Mouse (Mus musculus) midbrain, embryonic 14.5 days (tissue): ENCODE measurements around the gene Myh14. TPM values are rescaled to one million over a fixed set of nuclear protein-coding genes. Genes with fewer than 3 reads are reported as not detected.

ENCODE experiments used
- ATAC-seq: fragments of 200-750 bp; cut with Nextera tagmentation; 2 replicates; pipeline ENCODE4 v1.8.0; 2017; ENCODE audit warnings: moderate number of reproducible peaks, moderate library complexity; ENCODE audit not compliant: low FRiP score, low TSS enrichment
- DNase-seq: peaks from one replicate; pipeline ENCODE4 v3.0.0-alpha.2; 2015
- H3K27ac ChIP-seq: fragments of 300-500 bp; sonication (generic); replicated peaks from 2 replicates; pipeline ENCODE4 v1.5.1; 2014; ENCODE audit warnings: mild to moderate bottlenecking, low read depth, low read length, moderate library complexity
- H3K27me3 ChIP-seq: fragments of 300-500 bp; sonication (generic); 2 replicates; pipeline ENCODE4 v1.6.1; 2014; ENCODE audit warnings: low read length, control low read depth, mixed read lengths; ENCODE audit not compliant: control insufficient read depth, insufficient read depth
- H3K36me3 ChIP-seq: fragments of 300-500 bp; sonication (generic); 2 replicates; pipeline ENCODE4 v1.6.1; 2014; ENCODE audit warnings: low read length, control low read depth; ENCODE audit not compliant: control insufficient read depth, insufficient read depth
- H3K4me1 ChIP-seq: fragments of 300-500 bp; sonication (generic); 2 replicates; pipeline ENCODE4 v1.6.1; 2014; ENCODE audit warnings: mild to moderate bottlenecking, antibody characterized with exemption, low read length, control low read depth; ENCODE audit not compliant: control insufficient read depth, insufficient read depth
- H3K4me2 ChIP-seq: fragments of 300-500 bp; sonication (generic); 2 replicates; pipeline ENCODE4 v1.6.1; 2014; ENCODE audit warnings: mild to moderate bottlenecking, low read length, moderate library complexity
- H3K4me3 ChIP-seq: fragments of 300-500 bp; sonication (generic); replicated peaks from 2 replicates; pipeline ENCODE4 v1.5.1; 2014; ENCODE audit warnings: low read depth, low read length
- H3K9ac ChIP-seq: fragments of 300-500 bp; sonication (generic); replicated peaks from 2 replicates; pipeline ENCODE4 v1.6.1; 2014; ENCODE audit warnings: mild to moderate bottlenecking, low read length, moderate library complexity
- H3K9me3 ChIP-seq: fragments of 300-500 bp; sonication (generic); 2 replicates; pipeline ENCODE4 v1.6.1; 2016; ENCODE audit warnings: low read length, control low read depth, mixed read lengths; ENCODE audit not compliant: control insufficient read depth
- WGBS: fragments of 180-500 bp; shearing (Covaris S2); extraction: QIAGEN DNeasy Blood & Tissue Kit; methylation state at CpG from one replicate; pipeline ENCODE4 v1.1.7; 2014; 5-methylcytosine and 5-hydroxymethylcytosine counted together
- polyA plus RNA-seq: library from polyadenylated mRNA; unstranded; fragments of >200 nt; fragmentation: Nextera tagmentation; extraction: Ambion mirVana; gene quantifications from 2 replicates; pipeline ENCODE4 v1.2.1, GENCODE M21; 2014

Myh14 gene
- polyA plus RNA-seq, 1 experiment from 2014 or later, result 2.7 TPM

DNA sequence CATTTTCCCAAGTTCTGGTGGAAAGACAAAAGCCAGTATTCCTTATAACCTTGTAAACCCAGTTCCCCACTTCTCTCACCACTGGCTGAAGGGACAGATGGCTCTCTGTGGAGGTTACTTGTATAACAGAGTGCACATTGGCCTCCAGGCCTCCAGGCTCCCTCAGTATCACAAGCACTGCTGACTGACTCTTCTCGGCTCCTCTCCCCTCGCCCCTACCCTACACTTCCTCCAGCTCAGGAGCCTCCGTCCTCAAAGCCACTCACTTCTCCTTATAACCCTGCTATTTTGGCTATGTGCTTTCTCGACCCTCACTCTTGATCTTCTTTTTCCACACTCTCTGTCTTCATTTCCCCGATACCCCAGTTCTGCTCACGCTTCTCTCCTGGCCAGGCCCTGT is 105.2 kb downstream of the Myh14 start:
- Histone ChIP-seq H3K9me3 (no peaks in the 10 kb centered on the region), H3K4me2 (no peak overlapping the region), H3K36me3 (no peaks in the 10 kb centered on the region), H3K27ac (no peak overlapping the region), H3K4me3 (no peak overlapping the region), H3K27me3 (no peaks in the 10 kb centered on the region), H3K9ac (no peak overlapping the region), H3K4me1 (no peaks in the 10 kb centered on the region)
- no peak for DNase-seq
- 79% methylated on average over 6 of the region's 6 CpGs for WGBS
- ATAC-seq, result no peak

DNA sequence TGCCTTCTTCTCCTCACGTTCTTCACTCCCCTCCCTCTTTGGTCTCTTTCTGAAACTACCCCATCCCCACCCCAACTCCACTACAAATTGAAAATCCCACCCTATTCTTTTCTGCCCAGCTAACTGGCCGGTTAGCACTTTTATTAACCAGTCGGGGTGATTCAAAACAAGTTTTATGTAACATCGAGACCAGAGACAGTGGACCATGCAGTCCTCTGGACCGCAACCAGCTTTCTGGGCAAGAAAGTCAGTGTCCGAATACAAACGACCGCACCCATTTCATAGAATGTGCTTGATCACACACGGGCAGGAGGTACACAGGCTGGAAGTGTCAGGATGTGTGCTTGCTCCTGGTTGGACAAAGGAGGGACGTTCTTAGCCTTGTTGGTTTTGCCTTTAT is 106.2 kb downstream of the Myh14 start:
- Histone ChIP-seq H3K9ac (no peak overlapping the region), H3K4me1 (no peaks in the 10 kb centered on the region), H3K9me3 (no peaks in the 10 kb centered on the region), H3K4me2 (no peak overlapping the region), H3K27ac (no peak overlapping the region), H3K36me3 (no peaks in the 10 kb centered on the region), H3K4me3 (no peak overlapping the region), H3K27me3 (no peaks in the 10 kb centered on the region)
- WGBS, result 82% methylated on average over 10 of the region's 10 CpGs
- ATAC-seq, result no peak
- DNase-seq, result no peak

DNA sequence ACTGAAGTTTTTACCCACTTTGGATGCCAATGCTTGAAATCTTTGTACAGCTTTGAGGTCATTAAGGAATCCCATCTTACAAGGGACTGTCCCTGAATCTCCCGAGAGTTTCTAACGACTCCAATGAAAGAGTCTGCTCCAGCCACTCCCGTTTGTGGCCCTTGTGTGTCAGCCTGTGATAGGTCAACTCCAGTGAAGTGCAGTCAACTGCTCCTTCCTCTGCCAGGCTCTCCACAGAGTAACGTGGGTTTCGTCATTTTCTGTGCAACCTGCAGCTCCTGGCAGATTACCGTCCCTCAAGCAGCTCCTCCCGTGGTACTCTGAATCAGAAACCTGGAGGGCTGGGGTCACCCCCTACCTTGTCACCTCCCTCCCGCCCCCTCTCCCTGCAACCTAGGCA is 107.4 kb downstream of the Myh14 start:
- no peaks in the 10 kb centered on the region for H3K36me3 ChIP-seq

DNA sequence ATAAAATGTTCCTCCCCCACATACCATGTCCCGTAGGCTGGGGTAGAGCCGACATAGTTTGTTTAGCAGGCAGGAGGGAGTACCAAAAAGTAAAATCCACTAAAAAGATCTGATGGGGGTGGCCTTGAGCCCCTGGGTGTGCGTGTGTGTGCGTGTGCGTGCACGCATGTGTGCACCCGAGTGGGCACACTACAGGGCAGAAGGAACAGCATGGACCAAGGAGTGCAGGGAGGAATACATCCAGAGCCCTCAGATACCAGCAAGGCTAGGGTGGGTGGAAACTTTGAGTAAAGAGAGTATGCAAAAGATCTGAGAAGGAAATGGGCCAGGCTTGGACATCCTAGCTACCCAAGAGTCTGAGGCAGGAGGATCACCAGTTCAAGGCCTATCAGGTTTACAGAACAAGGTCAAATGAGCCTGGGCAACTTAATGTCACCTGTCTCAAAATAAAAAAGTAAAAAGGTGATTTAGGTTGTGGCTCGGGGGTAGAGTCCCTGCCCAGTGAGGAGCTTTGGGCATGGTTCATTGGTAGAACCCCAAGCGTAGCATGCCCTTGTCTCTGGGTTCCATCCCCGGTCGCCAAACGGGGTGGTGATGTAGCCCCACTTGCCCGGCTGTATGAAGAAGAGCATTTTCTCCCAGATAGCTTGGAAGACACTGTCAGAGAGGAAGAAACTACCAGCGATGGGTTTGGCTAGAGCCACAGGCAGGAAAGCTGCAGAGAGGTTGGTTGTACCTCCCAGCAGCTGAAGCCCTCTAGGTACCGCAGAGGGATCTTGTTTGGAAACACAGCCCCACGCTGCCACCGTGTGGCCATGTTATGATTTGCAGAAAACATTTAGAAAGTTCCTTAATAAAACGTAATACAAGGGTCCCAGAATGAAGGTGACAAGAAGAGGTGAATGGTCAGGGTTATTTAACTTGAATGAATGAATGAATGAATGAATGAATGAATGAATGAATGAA is 109.9 kb downstream of the Myh14 start:
- H3K36me3 ChIP-seq, result no peaks in the 10 kb centered on the region
- no peak overlapping the region for H3K4me3 ChIP-seq
- DNase-seq, result peak; percentile 94
- H3K27me3 ChIP-seq, result no peaks in the 10 kb centered on the region; the same call in 1 of the 2 replicates
- no peak overlapping the region for H3K9ac ChIP-seq
- 0 out of 2 replicates have a peak, but pooled peaks have one; percentile 48 for ATAC-seq
- no peak overlapping the region for H3K27ac ChIP-seq
- no peaks in the 10 kb centered on the region for H3K4me1 ChIP-seq
- H3K9me3 ChIP-seq, result no peaks in the 10 kb centered on the region
- 54% methylated on average over 18 of the region's 18 CpGs for WGBS
- H3K4me2 ChIP-seq, result no peak overlapping the region

More for the DNA sequence above, 107.4 kb downstream of the Myh14 start:
- no peaks in the 10 kb centered on the region for H3K27me3 ChIP-seq
- DNase-seq (no peak), ATAC-seq (no peak)
- no peak overlapping the region for H3K4me3 ChIP-seq
- H3K4me2 ChIP-seq, result no peak overlapping the region
- H3K4me1 ChIP-seq, result no peaks in the 10 kb centered on the region
- WGBS, result 51% methylated on average over 8 of the region's 8 CpGs
- H3K27ac ChIP-seq, result no peak overlapping the region
- H3K9me3 ChIP-seq, result no peaks in the 10 kb centered on the region
- H3K9ac ChIP-seq, result no peak overlapping the region

DNA sequence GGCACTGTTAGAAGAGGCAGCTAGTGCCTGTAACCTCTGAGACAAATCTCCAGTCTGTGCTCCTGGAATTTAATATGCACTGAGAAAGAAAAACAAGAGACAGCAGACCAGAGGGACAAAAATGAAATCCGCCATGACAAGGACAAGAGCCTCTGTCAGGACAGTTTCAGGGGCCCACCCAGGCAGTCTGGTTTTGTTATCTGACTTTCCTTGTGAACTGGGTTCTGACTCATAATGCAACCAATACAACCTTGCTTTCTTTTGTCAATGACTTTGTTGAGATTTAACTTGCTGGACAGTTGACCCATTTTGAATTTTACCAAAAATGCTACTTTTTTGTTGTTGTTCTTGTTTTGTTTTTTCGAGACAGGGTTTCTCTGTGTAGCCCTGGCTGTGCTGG is 113.0 kb downstream of the Myh14 start:
- Histone ChIP-seq H3K4me1 (peaks cover 7% of the 10 kb centered on the region; the same call in 1 of the 2 replicates), H3K27me3 (no peaks in the 10 kb centered on the region; the same call in 1 of the 2 replicates), H3K27ac (no peak overlapping the region), H3K4me3 (no peak overlapping the region), H3K36me3 (no peaks in the 10 kb centered on the region), H3K4me2 (no peak overlapping the region), H3K9ac (no peak overlapping the region), H3K9me3 (no peaks in the 10 kb centered on the region)
- DNase-seq, result no peak
- WGBS, result 67% methylated on average over 2 of the region's 2 CpGs
- ATAC-seq, result no peak

Other genes with a start within 250 kb of the Myh14 start
- 28.4 and 39.0 TPM in 2 replicates for gene Lrrc4b, start 241.8 kb downstream of the Myh14 start, polyA plus RNA-seq
- gene Aspdh, start 205.5 kb downstream of the Myh14 start, polyA plus RNA-seq, result 8.6 and 8.9 TPM in 2 replicates
- 27.9 and 32.5 TPM in 2 replicates for gene Josd2, start 202.9 kb downstream of the Myh14 start, polyA plus RNA-seq
- gene Emc10, start 174.3 kb downstream of the Myh14 start, polyA plus RNA-seq, result 152 and 163 TPM in 2 replicates
- 26.8 and 28.6 TPM in 2 replicates for gene Fam71e1, start 174.3 kb downstream of the Myh14 start, polyA plus RNA-seq
- gene Mybpc2, start 146.2 kb downstream of the Myh14 start, polyA plus RNA-seq, result 0.15 and 0.20 TPM in 2 replicates
- gene Spib, start 138.8 kb downstream of the Myh14 start, polyA plus RNA-seq, result not detected in 2 replicates
- gene Pold1, start 122.0 kb downstream of the Myh14 start, polyA plus RNA-seq, result 17.8 and 19.5 TPM in 2 replicates
- gene Nr1h2, start 116.9 kb downstream of the Myh14 start, polyA plus RNA-seq, result 57.1 and 62.0 TPM in 2 replicates
- 1.1 TPM in 1 of 2 replicates, not detected in the other for gene Napsa, start 98.5 kb downstream of the Myh14 start, polyA plus RNA-seq
- 5.2 and 7.5 TPM in 2 replicates for gene Kcnc3, start 80.2 kb downstream of the Myh14 start, polyA plus RNA-seq
- gene Izumo2, start 37.9 kb upstream of the Myh14 start, polyA plus RNA-seq, result not detected in 2 replicates
- 22.6 and 26.8 TPM in 2 replicates for gene Vrk3, start 77.6 kb upstream of the Myh14 start, polyA plus RNA-seq
- 0.58 and 0.89 TPM in 2 replicates for gene Zfp473, start 80.2 kb upstream of the Myh14 start, polyA plus RNA-seq
- gene Nup62, start 145.2 kb upstream of the Myh14 start, polyA plus RNA-seq, result 29.1 and 35.2 TPM in 2 replicates
- 0.97 and 1.4 TPM in 2 replicates for gene Il4i1, start 145.5 kb upstream of the Myh14 start, polyA plus RNA-seq
- gene Atf5, start 145.8 kb upstream of the Myh14 start, polyA plus RNA-seq, result 2.2 and 2.8 TPM in 2 replicates
- 61.9 and 63.7 TPM in 2 replicates for gene Akt1s1, start 178.1 kb upstream of the Myh14 start, polyA plus RNA-seq
- gene Tbc1d17, start 178.2 kb upstream of the Myh14 start, polyA plus RNA-seq, result 107 and 122 TPM in 2 replicates
- 28.8 and 30.4 TPM in 2 replicates for gene Pnkp, start 186.3 kb upstream of the Myh14 start, polyA plus RNA-seq
- gene Ptov1, start 198.9 kb upstream of the Myh14 start, polyA plus RNA-seq, result 480 and 508 TPM in 2 replicates
- 114 and 128 TPM in 2 replicates for gene Med25, start 221.9 kb upstream of the Myh14 start, polyA plus RNA-seq
- gene Fuz, start 225.2 kb upstream of the Myh14 start, polyA plus RNA-seq, result 16.7 and 17.2 TPM in 2 replicates